ENCODE assay signal across 21 mouse cellular contexts in the genomic region with DNA sequence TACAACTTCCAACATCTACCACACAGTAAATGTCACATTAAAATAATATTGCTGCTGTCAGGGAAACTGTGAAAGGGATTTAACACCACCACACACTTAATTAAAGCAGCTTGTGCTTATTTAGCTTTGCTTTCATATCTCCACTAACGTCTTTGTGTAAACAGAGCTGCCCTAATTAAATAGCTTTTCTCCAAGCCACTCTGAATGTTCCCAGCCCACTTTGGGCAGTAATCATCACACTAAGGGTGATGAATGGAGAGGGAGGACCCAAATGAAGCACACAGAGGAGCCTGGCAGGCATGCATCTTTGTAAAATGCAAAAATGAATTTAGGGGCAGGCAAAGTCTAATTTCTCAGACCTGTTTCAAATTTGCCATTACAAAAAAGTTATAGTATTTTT.
DNase-seq lines count a peak whose midpoint lies in the region; ATAC-seq and TF ChIP-seq lines count a peak whose summit lies in the region.
"Had no signal": no experiment of that assay in that cellular context is flagged by ENCODE, and none has a peak within 500 bp of the region (broad histone marks: within the 10 kb centered on the region; RNA-seq: fewer than 3 reads in every experiment).

No protein-coding gene starts in this region.

- no peaks in the 10 kb centered on the region for H3K36me3 ChIP-seq in embryonic facial prominence, embryonic 14.5 days (ENCODE audit: control insufficient read depth, insufficient read depth, low read length)
- no peaks in the 10 kb centered on the region for H3K36me3 ChIP-seq in liver, postnatal 0 days (replicated peaks; ENCODE audit: insufficient read depth, low read length)
- H3K36me3 ChIP-seq: heart, embryonic 13.5 days; intestine, embryonic 15.5 days; kidney, embryonic 15.5 days; limb, embryonic 15.5 days; stomach, embryonic 15.5 days had no signal

- no peak overlapping the region for H3K9ac ChIP-seq in embryonic facial prominence, embryonic 14.5 days (ENCODE audit: low read depth, low read length)
- H3K9ac ChIP-seq in liver, postnatal 0 days (replicated peaks): no peak overlapping the region
- H3K9ac ChIP-seq: heart, embryonic 13.5 days; hindbrain, embryonic 14.5 days; intestine, embryonic 15.5 days; kidney, embryonic 15.5 days; limb, embryonic 15.5 days; stomach, embryonic 15.5 days had no signal

- H3K4me1 ChIP-seq in embryonic facial prominence, embryonic 14.5 days (ENCODE audit: control insufficient read depth, insufficient read depth, low read length): no peaks in the 10 kb centered on the region
- H3K4me1 ChIP-seq in liver, postnatal 0 days (ENCODE audit: insufficient read depth): no peaks in the 10 kb centered on the region
- H3K4me1 ChIP-seq: intestine, embryonic 15.5 days; kidney, embryonic 15.5 days; limb, embryonic 15.5 days; stomach, embryonic 15.5 days had no signal

- no peak overlapping the region for H3K4me2 ChIP-seq in embryonic facial prominence, embryonic 14.5 days (ENCODE audit: low read depth, low read length)
- no peak overlapping the region for H3K4me2 ChIP-seq in liver, postnatal 0 days (ENCODE audit: low read depth, low read length)
- H3K4me2 ChIP-seq: heart, embryonic 13.5 days; hindbrain, embryonic 14.5 days; intestine, embryonic 15.5 days; kidney, embryonic 15.5 days; limb, embryonic 15.5 days; stomach, embryonic 15.5 days had no signal

- ATAC-seq in embryonic facial prominence, embryonic 14.5 days (ENCODE audit: low read depth): no peak
- no peak for ATAC-seq in liver, postnatal 0 days
- ATAC-seq: intestine, embryonic 15.5 days had no signal

- no peak for TF ChIP-seq EP300 in liver, postnatal 0 days (IDR thresholded peaks at IDR 0.05; ENCODE audit: low read depth)

- no peak for TF ChIP-seq POLR2A in brain, embryonic 14.5 days (IDR thresholded peaks at IDR 0.05; ENCODE audit: borderline replicate concordance, extremely low read depth, insufficient read depth, insufficient read length, poor library complexity, severe bottlenecking)

- no peaks in the 10 kb centered on the region for H3K27me3 ChIP-seq in embryonic facial prominence, embryonic 14.5 days (replicated peaks; ENCODE audit: control insufficient read depth, insufficient read depth, low read length)
- no peaks in the 10 kb centered on the region for H3K27me3 ChIP-seq in liver, postnatal 0 days (ENCODE audit: insufficient read depth, low read length)
- H3K27me3 ChIP-seq: heart, embryonic 13.5 days; intestine, embryonic 15.5 days; kidney, embryonic 15.5 days; limb, embryonic 15.5 days; stomach, embryonic 15.5 days had no signal

- H3K27ac ChIP-seq in layer of hippocampus, adult 2 months: 0 out of 2 replicates have a peak overlapping the region, but pooled peaks have one; percentile 6
- H3K27ac ChIP-seq in embryonic facial prominence, embryonic 14.5 days (replicated peaks; ENCODE audit: low read depth, low read length): no peak overlapping the region
- no peak overlapping the region for H3K27ac ChIP-seq in liver, postnatal 0 days (ENCODE audit: low read depth)
- H3K27ac ChIP-seq: heart, embryonic 13.5 days; hindbrain, embryonic 14.5 days; intestine, embryonic 15.5 days; kidney, embryonic 15.5 days; limb, embryonic 15.5 days; stomach, embryonic 15.5 days had no signal

- no peak overlapping the region for H3K4me3 ChIP-seq in layer of hippocampus, adult 2 months
- H3K4me3 ChIP-seq in embryonic facial prominence, embryonic 14.5 days (ENCODE audit: low read depth, low read length): no peak overlapping the region
- no peak overlapping the region for H3K4me3 ChIP-seq in liver, postnatal 0 days (ENCODE audit: low read depth, low read length)
- H3K4me3 ChIP-seq: erythroblast, embryonic 14.5 days; heart, embryonic 13.5 days; intestine, embryonic 15.5 days; kidney, embryonic 15.5 days; limb, embryonic 15.5 days; stomach, embryonic 15.5 days had no signal

- no peaks in the 10 kb centered on the region for H3K9me3 ChIP-seq in embryonic facial prominence, embryonic 14.5 days (ENCODE audit: control insufficient read depth, low read length)
- no peaks in the 10 kb centered on the region for H3K9me3 ChIP-seq in liver, postnatal 0 days (ENCODE audit: low read length)
- H3K9me3 ChIP-seq: heart, embryonic 13.5 days; intestine, embryonic 15.5 days; kidney, embryonic 15.5 days; limb, embryonic 15.5 days; stomach, embryonic 15.5 days had no signal

- 27% methylated on average over 1 of the region's 1 CpGs for WGBS in embryonic facial prominence, embryonic 14.5 days
- 13% methylated on average over 1 of the region's 1 CpGs for WGBS in liver, postnatal 0 days (ENCODE audit: insufficient replicate concordance)

- TF ChIP-seq CTCF in layer of hippocampus, adult 2 months (conservative IDR thresholded peaks at IDR 0.05): no peak
- TF ChIP-seq CTCF in brain, embryonic 14.5 days (IDR thresholded peaks at IDR 0.05; ENCODE audit: borderline replicate concordance, extremely low read depth, insufficient read depth, insufficient read length): no peak
- TF ChIP-seq CTCF in liver, postnatal 0 days (IDR thresholded peaks at IDR 0.05; ENCODE audit: low read depth): no peak

- no peak for DNase-seq in layer of hippocampus, adult 2 months (ENCODE audit: low spot score in 2 of 2)
- no peak for DNase-seq in layer of hippocampus, postnatal 25 days (ENCODE audit: extremely low spot score in 1 of 2, low spot score in 1 of 2)
- peak; percentile 80 for DNase-seq in brain, embryonic 14.5 days (ENCODE audit: low read depth)
- peak; percentile 5 for DNase-seq in embryonic facial prominence, embryonic 14.5 days (ENCODE audit: low spot score)
- peak; percentile 18 for DNase-seq in forelimb bud, embryonic 11.5 days (ENCODE audit: low read depth, low spot score)
- DNase-seq in liver, postnatal 0 days: no peak
- no peak for DNase-seq in ovary, postnatal 10 days (ENCODE audit: low spot score)
- DNase-seq: adrenal gland, adult 2 months; B cell, adult 2 months; cerebellum, postnatal 10 days; gastrocnemius, postnatal 14 days; heart, adult 18-20 months; lung, postnatal 10 days; thymus, adult 18-20 months had no signal

Comparison
In these comparisons a context has a peak if more than half of its experiments do, and no peak if none do; other contexts are left out.
1. DNase-seq: peak in brain, embryonic 14.5 days (single experiment), embryonic facial prominence, embryonic 14.5 days (single experiment) and forelimb bud, embryonic 11.5 days (single experiment); none in layer of hippocampus, adult 2 months (0 of 2), layer of hippocampus, postnatal 25 days (0 of 2), liver, postnatal 0 days (single experiment) and ovary, postnatal 10 days (single experiment).